Mouse (Mus musculus) natural killer cell, adult 2 months (primary cell): ENCODE results near the gene Gm3002.
"Not testable (repeated sequence)": the region's sequence is repeated elsewhere in the genome, so short reads cannot be mapped to it uniquely, and the experiment has no call there.

Experiments
- DNase-seq, 2 experiments: peaks; one replicate each; pipeline ENCODE4 v3.0.0; 2022; ENCODE audit warnings: low spot score in 2 of 2

The Gm3002 gene

DNA sequence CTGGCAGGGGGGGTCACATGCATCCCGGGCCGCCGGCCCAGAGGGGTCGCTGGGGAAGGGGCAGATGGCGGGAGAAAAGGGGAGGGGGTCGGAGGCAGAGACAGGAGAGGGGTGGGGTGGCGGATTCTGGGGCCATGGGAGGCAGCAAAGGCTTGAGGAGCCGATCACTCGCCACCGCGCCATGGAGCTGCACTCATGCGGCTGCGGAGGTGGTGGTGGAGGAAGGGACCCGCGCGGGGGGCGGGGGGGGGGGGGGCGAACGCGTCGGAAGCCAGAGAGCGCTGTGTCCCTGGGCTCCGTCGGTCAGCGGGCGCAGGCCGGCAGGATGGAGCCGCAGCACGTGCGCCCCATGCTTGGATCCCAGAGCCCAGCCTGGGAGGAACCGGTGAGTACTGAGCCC, at the start of gene Gm3002:
Gene Gm3002, plus strand, starts transcription at position 301 of the 400 bp plus-strand sequence.
- not testable (repeated sequence) for DNase-seq

- not testable (repeated sequence) for DNase-seq
Observed at GRCm38 (mm10) chr14:3845945-3846344, 36.1 kb downstream of the Gm3002 start, which contains the start of gene Gm3033. Gene Gm3033 (plus strand): TSS chr14:3846245.

- not testable (repeated sequence) for DNase-seq
Observed at GRCm38 (mm10) chr14:3883872-3884271, 74.0 kb downstream of the Gm3002 start, which contains the start of gene Gm2916. Gene Gm2916 (plus strand): TSS chr14:3884172.

GRCm38 (mm10) chr14:3931456-3931855, 121.6 kb downstream of the Gm3002 start, which contains the start of gene Gm3029:
Gene Gm3029 (plus strand): TSS chr14:3931756.
- not testable (repeated sequence) for DNase-seq

GRCm38 (mm10) chr14:3963247-3963646, 153.4 kb downstream of the Gm3002 start, which contains the start of gene Gm3095:
Gene Gm3095 (plus strand): TSS chr14:3963547.
- not testable (repeated sequence) for DNase-seq

DNA sequence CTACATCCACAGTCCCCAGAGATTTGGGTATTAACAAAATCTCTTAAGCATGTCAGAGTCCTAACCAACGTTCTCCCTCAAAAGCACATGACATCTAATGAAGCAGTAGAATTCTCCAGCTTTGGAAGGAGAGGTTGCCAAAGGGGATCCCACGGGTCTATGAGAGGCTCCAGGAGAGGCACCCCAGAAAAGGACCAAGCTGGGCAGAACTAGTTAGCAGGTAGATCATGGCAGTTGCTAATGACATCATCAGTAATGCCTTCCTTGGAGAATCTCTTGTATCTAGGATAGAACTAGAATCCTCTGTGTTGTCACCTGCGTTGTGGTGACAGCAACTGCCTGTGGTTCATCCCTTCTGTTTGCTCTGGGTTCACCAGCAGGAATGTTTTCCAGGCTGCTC, 188.2 kb downstream of the Gm3002 start, which contains the start of gene Gm3099:
Gene Gm3099, plus strand, starts transcription at position 301 of the 400 bp plus-strand sequence.
- DNase-seq, result not testable (repeated sequence)
